Mouse (Mus musculus): Measurements from ENCODE around the gene Ocm. TPM values are rescaled to one million over a fixed set of nuclear protein-coding genes. Genes with fewer than 3 reads are reported as not detected.
"Not testable (repeated sequence)": the region's sequence is repeated elsewhere in the genome, so short reads cannot be mapped to it uniquely, and the experiment has no call there.

The Ocm gene
- total RNA-seq, 2 experiments from 2014 or later = not detected

DNA sequence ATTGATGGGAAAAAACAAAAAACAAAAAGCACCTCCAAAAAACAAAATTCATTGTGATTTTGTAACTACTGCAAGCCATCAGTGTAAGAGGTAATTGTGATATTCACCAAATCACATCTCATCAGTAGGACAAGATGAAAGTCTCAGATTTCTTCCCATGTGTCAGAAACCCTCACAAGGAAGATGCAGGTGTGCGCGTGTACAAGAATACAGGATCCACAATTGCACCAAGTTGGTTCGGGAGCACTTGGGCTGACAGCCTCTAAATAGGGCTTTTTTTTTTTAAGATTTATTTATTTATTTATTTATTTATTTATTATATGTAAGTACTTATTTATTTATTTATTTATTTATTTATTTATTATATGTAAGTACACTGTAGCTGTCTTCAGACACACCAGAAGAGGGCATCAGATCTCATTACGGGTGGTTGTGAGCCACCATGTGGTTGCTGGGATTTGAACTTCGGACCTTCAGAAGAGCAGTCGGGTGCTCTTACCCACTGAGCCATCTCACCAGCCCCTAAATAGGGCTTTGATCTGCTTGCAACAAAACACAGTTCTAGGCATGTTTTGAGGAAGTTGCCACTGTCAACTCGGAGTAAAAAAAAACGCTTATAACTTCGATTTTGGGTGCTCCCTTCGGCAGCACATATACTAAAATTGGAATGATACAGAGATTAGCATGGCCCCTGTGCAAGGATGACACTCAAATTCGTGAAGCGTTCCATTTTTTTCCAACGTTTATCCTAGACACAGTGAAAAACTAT lies 12.9 kb downstream of the Ocm start:
- not testable (repeated sequence) for ATAC-seq (replicated peaks; ENCODE audit: poor library complexity, severe bottlenecking)

DNA sequence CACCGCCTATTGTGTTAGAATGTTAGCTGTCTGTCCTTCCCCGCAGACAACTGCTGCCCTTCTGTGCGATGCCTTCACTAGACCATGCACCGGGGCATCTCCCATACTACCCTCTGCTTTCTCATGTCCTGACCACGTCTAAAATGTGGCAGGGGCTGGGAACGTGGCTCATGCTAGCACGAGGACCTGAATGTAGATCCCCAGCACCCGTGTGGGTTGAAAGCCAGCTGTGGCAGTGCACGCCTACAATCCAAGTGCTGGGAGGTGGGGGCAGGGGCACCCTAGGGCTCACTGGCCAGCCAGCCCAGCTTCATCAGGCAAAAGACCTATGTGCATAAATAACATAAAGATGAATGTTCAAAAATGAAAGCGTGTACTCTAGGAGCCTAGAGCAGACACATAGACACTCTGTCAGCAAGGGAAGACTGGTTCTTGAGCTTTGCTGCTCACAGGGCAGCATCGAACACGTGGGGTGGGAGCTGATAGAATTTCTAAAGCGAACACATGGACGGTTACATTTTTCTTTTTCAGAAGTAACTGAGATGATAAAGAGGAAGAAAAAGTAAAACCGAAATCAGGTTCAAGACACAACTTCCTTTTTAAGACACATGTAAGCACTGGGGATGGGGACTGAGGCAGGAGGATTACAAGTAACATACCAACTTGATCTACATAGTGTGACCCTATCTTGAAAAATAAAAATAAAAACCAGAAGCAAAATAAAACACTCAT lies 23.8 kb downstream of the Ocm start:
- ATAC-seq (replicated peaks; ENCODE audit: poor library complexity, severe bottlenecking) = peak; percentile 75

DNA sequence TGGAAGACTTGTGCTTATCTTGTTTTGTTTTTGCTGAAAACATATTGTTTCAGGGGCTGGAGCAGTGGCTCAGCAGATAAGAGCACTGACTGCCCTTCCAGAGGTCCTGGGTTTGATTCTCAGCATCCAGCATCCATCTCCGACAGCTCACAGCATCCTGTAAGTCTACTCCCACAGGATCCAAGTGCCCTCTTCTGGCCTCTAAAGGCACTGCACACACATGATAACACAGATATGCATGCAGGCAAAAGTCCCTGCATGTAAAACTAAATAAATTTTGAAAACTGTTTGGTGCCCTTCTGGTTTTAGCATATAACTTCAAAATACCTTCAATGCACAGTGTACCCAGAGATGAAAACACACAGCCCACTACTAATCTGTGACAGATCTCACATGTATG lies 27.1 kb downstream of the Ocm start:
- ATAC-seq (replicated peaks; ENCODE audit: poor library complexity, severe bottlenecking) = no peak

DNA sequence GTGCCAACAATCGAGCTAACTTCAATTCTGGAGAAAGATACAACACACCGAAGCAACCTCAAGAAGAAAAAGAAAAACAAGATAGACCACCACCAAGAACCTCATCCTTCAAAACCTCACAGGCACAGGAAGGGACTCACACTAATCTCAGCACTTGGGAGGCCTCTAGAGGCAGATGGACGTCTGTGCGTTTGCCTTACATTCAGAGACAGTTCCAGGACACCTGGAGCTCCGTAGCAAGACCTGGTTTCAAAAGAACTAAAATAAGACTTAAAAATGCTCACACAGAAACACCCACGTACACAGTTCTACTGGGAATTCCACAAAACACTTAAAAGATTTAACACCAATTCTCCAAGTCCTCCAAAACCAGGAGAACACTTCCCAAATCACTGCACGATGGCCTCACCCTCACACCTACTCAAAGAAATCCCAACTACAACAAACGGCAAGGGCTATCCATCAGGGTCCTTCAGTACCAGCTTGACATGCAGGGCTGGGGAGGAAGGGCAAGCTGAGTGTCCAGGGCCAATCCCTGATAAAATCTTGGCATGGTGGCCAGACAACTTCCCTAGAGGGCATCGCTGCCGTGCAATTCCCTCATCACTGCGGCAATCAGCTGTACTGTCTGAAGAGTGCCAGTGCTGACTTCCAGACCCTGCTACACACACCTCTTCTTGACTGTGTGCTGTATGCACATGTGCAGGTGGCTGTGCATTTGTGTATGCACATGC lies 31.7 kb downstream of the Ocm start:
- no peak for ATAC-seq (replicated peaks; ENCODE audit: poor library complexity, severe bottlenecking)

DNA sequence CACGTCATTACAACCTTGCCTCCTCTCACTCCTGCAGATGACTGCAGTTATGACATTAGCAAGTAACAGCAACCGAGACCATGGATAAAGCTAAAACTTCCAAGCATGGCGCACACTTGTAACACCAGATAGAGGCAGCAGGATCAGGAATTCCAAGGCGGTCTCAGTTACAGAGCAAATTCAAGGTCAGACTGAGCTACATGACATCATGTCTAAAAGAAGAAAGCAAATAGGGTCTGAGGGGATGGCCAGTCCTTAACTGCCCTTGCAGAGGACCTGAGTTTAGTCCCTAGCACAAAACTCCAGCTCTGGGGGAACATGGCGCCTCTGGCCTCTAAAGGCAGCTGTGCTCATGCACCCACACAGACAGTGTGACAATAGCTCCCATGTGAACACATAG lies 32.6 kb downstream of the Ocm start:
- ATAC-seq (replicated peaks; ENCODE audit: poor library complexity, severe bottlenecking) = no peak

DNA sequence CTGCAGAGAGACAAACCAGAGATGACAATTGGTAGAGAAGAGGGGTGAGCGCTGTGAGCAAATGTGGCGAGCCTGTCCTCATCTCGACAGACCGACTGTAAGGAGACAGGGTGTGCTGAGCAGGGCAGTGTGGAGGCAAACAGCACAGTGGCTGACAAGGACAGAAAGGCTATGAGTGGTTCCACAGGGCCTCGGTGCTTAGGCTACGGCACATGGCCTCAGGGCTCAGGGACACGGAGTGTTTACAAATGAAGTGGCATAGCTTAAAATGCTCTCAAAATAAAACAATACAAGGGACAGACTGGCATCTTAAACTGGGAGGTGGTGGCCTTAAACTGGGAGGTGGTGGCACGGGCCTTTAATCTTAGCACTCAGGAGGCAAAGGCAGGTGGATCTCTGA lies 33.2 kb downstream of the Ocm start:
- no peak for ATAC-seq (replicated peaks; ENCODE audit: poor library complexity, severe bottlenecking)

DNA sequence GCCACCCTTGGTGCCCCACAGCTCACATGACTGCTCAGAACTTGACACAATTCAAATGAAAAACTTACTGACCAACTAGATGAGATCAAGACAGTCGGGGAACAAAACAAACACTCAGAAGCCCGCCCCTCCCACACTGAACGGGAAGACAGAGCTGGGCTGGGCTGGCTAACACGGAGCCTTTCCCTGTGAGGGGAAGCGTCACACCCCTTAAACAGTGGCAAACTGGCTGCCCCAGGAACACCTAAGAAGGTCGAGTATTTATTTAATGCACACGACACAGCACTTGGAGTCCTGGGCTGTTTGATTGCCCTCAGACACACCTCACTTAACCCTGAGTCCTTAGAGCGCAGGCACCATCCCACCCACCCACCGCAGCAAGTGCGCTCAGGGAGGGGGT lies 33.8 kb downstream of the Ocm start:
- no peak for ATAC-seq (replicated peaks; ENCODE audit: poor library complexity, severe bottlenecking)

DNA sequence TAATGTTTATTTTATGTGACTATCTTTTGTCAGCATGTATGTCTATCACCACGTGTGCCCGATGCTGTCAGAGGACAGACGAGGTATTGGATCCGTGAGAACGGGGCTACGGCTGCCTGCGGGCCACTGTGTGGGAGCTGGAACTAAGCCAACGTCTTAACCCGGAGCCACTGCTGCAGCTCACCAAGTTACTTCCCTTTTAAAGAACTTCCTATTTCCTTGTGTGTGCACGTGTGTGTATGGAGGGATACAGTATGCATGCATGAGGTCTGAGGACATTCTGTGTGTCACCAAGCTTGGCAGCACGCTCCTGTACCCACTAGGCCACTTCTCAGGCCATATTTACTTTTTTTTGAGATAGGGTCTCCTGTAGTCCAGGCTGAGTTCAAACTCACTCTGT lies 36.4 kb downstream of the Ocm start:
- peak; percentile 97 for ATAC-seq (replicated peaks; ENCODE audit: poor library complexity, severe bottlenecking)

DNA sequence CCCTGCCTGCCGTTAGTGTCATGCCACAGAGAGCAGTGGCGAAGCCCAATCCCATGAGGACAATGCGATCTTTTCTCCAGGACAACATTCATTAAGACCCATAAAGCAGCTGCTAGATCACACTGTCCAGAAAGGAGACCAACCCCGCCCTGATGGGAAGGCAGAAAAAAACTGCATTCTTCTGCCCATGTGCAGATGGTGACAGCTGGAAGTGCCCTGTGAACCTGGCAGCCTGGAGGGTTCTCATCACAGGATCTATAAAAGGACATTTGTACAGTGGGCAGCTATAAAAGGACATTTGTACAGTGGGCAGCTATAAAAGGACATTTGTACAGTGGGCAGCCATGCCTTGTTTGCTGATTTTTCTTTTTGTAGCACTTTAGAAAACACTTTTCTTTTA lies 37.4 kb downstream of the Ocm start:
- ATAC-seq (replicated peaks; ENCODE audit: poor library complexity, severe bottlenecking) = no peak

DNA sequence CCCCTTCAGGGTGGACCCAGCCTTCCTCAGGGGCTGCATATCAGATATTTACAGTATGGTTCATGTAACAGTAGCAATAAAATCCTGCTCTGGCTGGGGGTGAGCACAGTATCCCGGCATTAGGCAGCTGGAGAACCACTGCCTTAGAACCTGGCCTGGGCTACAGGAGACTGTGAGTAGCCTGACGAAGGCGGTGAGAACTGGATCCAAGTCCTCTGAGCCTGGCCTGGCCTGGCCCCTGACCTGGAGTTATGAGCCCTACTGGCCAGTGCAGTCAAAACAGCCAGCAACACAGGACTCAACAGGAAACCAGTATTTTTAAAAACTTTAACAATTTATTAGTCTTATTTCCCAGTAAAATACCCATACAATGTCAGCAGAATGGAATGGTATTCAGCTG lies 38.9 kb downstream of the Ocm start:
- no peak for ATAC-seq (replicated peaks; ENCODE audit: poor library complexity, severe bottlenecking)

DNA sequence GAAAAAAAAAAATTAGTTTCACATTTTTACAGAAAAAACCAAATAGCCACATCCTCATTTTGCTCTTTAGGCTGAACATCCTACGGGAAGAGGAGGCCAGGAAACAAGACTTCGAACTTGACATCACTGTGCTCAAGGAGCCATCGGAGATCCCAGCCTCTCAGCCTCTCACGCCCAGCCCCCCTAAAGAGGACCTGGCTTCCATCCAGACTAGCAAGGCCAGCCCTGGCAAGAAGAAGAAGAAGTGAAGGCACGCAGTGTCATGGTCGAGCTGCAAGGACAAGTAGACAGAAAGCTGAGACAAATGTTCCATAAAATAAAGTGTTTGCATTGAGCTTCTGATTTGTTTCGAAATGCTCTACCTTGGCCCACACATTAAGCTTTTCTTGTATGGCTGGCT lies 41.1 kb downstream of the Ocm start:
- no peak for ATAC-seq (replicated peaks; ENCODE audit: poor library complexity, severe bottlenecking)

DNA sequence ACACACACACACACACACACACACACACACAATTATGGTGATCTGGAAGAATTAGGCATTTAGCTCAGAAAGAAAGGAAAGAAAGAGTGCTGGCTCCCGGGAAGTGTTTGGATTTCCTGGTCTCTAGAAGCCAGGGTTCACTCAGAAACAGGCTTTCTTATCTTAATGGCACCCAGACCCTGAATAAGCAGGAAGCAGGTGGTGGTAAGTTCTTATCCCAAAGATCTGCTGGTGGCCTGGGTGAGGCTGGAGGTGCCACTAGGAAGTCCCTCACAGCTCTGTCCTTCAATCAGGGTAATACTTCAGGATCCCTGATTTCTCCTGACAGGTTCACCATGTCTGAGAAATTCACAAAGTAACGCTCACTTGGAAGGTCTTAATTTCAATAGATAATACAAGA lies 44.1 kb downstream of the Ocm start:
- no peak for ATAC-seq (replicated peaks; ENCODE audit: poor library complexity, severe bottlenecking)

DNA sequence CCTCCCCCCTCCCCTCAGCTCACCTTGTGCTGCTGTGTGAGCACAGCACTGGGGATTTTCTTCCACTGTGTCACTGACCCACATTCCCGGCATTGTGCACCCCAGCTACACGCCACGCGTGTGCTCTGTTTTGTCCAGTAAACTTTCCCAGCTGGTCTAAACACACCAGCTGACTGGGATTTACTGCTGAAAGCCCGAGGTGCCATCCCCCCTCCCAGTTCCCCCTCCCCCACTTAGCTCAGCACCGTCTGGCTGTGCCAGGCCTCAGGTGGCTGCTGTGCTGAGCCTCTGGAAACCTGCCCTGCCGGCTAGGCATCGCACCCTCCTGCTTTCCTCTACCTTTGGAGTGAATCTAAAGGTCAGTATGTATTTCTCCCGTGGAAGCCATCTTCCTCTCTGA lies 45.6 kb downstream of the Ocm start:
- no peak for ATAC-seq (replicated peaks; ENCODE audit: poor library complexity, severe bottlenecking)

DNA sequence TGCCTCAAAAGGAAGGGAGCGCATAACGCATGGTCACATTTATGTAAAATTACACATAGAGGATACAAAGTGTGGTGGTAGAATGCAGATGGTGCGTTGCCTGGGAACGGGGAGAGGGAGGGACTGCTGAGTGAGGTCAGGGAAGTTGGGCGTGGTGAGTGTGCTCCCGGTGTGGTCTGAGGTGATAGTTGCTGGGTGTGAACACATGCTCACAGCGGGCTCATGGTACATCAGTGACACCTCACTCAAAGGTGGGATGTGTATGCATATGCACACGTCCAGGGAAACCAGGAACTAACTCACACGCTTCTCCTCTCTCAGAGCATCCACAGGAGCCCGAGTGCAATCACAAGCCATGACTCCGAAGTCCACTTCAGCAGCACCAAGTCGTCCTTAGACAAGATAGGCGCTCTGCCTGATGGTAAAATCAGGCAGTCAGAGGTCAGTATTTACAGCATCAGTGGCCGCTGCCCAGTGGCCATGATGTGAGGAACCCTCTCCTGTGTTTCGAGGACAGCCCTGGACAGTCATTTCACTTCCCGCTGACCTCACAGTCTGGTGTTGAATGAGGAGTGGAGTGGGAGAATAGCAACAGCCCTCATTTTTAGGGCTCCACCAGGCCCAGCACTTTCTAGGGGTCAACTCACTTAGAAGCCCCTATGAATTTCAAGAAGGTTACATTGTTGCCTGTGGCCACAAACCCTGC lies 49.6 kb downstream of the Ocm start:
- ATAC-seq (replicated peaks; ENCODE audit: poor library complexity, severe bottlenecking) = no peak

DNA sequence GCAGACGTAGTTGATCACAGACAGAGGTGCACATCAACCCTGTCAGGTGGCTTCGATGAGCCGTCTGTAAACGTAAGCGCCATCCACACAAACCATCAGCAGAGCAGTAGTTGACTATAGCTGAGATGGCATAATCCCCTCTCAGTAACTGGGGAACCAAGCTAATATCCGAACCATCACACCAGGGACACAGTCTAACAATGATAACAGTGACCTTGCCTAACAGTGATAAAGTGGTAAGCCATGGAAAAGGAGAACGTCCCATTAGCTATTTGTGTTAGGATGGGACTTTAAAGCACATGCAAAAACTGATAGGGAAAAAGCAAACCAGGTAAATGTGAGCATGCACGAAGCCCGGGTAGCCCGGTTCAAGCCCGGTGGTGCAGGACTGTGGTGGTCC lies 50.2 kb downstream of the Ocm start:
- no peak for ATAC-seq (replicated peaks; ENCODE audit: poor library complexity, severe bottlenecking)

DNA sequence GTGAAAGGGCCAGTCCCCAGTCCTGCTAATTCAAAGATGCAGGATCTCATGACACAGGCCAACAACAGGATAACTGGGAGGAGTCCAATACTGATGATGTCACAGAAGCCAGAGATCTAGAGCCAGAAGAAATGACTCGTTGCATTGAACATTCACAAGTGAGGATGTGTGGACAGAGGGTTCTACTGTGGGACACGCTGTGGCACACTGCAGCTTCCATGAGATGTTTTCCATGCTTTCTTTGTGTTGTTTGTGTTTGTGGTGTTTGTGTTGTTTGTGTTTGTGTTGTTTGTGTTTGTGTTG lies 50.9 kb downstream of the Ocm start:
- ATAC-seq (replicated peaks; ENCODE audit: poor library complexity, severe bottlenecking) = 0 out of 2 replicates have a peak, but pooled peaks have one; percentile 16

DNA sequence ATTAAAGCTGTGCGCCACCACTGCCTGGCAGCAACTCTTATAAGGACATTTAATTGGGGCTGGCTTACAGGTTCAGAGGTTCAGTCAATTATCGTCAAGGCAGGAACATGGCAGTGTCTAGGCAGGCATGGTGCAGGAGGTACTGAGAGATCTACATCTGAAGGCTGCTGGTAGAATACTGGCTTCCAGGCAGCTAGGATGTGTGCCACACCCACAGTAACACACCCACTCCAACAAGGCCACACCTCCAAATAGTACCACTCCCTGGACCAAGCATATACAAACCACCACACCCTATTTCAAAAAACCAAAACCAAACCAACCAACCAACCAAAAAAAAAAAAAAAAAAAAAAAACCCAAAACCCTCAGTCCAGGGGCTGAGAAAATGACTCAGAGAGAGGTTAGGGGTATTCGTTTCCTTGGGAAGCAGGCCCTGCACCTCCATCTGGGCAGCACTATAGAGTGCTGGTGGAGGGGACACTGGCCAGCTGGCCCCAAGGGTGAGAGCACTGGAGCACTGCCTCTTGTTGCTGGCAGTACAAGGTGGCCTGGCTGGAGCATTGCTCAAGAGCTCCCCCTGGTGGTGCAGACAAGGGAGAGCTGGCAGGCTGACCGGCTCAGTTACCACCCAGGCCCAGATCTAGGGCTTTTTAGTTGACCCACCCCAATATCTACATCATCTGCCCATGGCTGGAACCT lies 51.4 kb downstream of the Ocm start:
- ATAC-seq (replicated peaks; ENCODE audit: poor library complexity, severe bottlenecking) = peak; percentile 92

DNA sequence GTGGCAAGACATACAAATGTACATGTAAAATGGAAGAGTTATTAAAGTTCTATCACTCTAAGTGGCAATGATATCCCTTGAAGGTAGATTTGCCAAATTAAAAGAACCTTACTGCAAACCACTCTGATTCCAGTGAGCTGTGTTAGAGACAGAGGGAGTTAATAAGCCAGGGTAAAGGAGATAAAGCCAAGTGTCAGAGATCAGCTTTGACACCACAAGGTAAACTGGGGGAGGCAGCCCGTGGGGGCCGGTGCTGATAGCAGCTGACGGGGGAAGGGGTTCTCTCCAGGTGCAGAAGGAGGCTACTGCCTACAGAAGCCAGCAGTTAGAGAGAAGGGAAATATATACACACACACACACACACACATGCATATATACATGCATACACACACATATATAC lies 53.8 kb downstream of the Ocm start:
- ATAC-seq (replicated peaks; ENCODE audit: poor library complexity, severe bottlenecking) = no peak

All from granulocyte monocyte progenitor cell, adult 5-6 weeks (primary cell).